Mouse (Mus musculus) forebrain, embryonic 14.5 days (tissue): ENCODE data around the gene Ints4. TPM values are rescaled to one million over a fixed set of nuclear protein-coding genes. Genes with fewer than 3 reads are reported as not detected.

Source experiments
- ATAC-seq: fragments of 200-750 bp; cut with Nextera tagmentation; 2 replicates; pipeline ENCODE4 v1.8.0; 2017; ENCODE audit warnings: mild to moderate bottlenecking, moderate library complexity
- DNase-seq: peaks from one replicate; pipeline ENCODE4 v3.0.0-alpha.2; 2015; ENCODE audit warnings: low spot score
- H3K27ac ChIP-seq: fragments of 300-500 bp; sonication (generic); 2 replicates; pipeline ENCODE4 v1.5.1; 2014; ENCODE audit warnings: low read depth, mild to moderate bottlenecking, control low read depth, low read length, moderate library complexity
- H3K27me3 ChIP-seq: fragments of 300-500 bp; sonication (generic); replicated peaks from 2 replicates; pipeline ENCODE4 v1.6.1; 2014; ENCODE audit warnings: low read length, control low read depth, mixed read lengths; ENCODE audit not compliant: control insufficient read depth, insufficient read depth
- H3K36me3 ChIP-seq: fragments of 300-500 bp; sonication (generic); 2 replicates; pipeline ENCODE4 v1.6.1; 2014; ENCODE audit warnings: low read length, control low read depth; ENCODE audit not compliant: control insufficient read depth, insufficient read depth
- H3K4me1 ChIP-seq: fragments of 300-500 bp; sonication (generic); 2 replicates; pipeline ENCODE4 v1.6.1; 2014; ENCODE audit warnings: antibody characterized with exemption, low read length, control low read depth; ENCODE audit not compliant: control insufficient read depth, insufficient read depth
- H3K4me2 ChIP-seq: fragments of 300-500 bp; sonication (generic); 2 replicates; pipeline ENCODE4 v1.6.1; 2014; ENCODE audit warnings: mild to moderate bottlenecking, control low read depth, low read length
- H3K4me3 ChIP-seq: fragments of 300-500 bp; sonication (generic); 2 replicates; pipeline ENCODE4 v1.5.1; 2014; ENCODE audit warnings: low read depth, low read length, control low read depth
- H3K9ac ChIP-seq: fragments of 300-500 bp; sonication (generic); 2 replicates; pipeline ENCODE4 v1.6.1; 2014; ENCODE audit warnings: mild to moderate bottlenecking, low read length, control low read depth, moderate library complexity
- H3K9me3 ChIP-seq: fragments of 300-500 bp; sonication (generic); replicated peaks from 2 replicates; pipeline ENCODE4 v1.6.1; 2016; ENCODE audit warnings: low read length, control low read depth, mixed read lengths; ENCODE audit not compliant: control insufficient read depth
- WGBS: fragments of 180-500 bp; shearing (Covaris S2); extraction: QIAGEN DNeasy Blood & Tissue Kit; methylation state at CpG from one replicate; pipeline ENCODE4 v1.1.7; 2014; 5-methylcytosine and 5-hydroxymethylcytosine counted together
- polyA plus RNA-seq: library from polyadenylated mRNA; unstranded; fragments of >200 nt; fragmentation: Nextera tagmentation; extraction: Ambion mirVana; gene quantifications from 2 replicates; pipeline ENCODE4 v1.2.1, GENCODE M21; 2014

The Ints4 gene
- polyA plus RNA-seq, 1 experiment from 2014 or later = 65.2 TPM

DNA sequence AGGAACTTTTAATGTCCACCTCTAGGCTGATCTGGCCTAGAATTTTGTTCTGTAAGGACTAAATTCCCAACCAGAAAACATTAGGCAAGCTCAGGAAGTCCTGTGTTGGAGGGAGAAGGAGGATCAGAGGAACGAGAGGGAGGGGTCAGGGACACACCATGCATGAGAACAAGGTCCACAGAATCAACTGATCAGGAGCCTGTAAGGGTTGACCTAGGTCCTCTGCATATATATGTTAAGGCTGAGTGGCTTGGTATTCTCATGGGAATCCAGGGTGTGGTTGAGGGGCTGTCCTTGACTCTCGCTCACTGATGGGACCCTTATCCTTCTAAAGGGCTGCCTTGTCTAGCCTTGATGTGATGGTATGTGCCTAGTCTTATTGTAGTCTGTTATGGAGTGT, 82.8 kb downstream of the Ints4 start:
- Histone ChIP-seq H3K9ac (no peak overlapping the region), H3K4me3 (no peak overlapping the region), H3K4me2 (no peak overlapping the region), H3K27me3 (no peaks in the 10 kb centered on the region), H3K4me1 (no peaks in the 10 kb centered on the region), H3K9me3 (no peaks in the 10 kb centered on the region), H3K27ac (no peak overlapping the region), H3K36me3 (no peaks in the 10 kb centered on the region)
- WGBS = 95% methylated on average over 2 of the region's 2 CpGs
- ATAC-seq (no peak), DNase-seq (no peak)

DNA sequence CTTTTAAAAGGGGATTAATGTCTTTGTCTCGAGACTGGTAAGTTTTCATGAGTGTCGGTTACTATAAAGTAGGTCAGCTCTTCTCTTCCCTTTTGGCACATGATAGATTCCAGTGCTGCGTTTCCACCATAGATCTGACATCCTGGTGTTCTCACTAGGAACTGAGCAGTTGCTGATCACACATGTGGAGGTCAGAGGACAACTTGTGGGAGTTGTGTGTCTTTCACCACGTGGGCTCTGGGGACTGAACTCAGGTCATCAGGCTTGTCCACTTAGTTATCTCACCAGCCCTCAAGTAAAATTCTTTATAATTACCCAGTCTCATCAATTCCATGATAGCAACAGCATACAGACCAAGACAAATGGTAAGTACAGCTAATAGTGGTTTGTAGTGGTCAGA, 88.6 kb downstream of the Ints4 start:
- no peak for ATAC-seq
- no peak overlapping the region for H3K4me2 ChIP-seq
- no peaks in the 10 kb centered on the region for H3K4me1 ChIP-seq
- no peaks in the 10 kb centered on the region for H3K27me3 ChIP-seq
- 83% methylated on average over 4 of the region's 4 CpGs for WGBS
- no peak overlapping the region for H3K27ac ChIP-seq
- no peak overlapping the region for H3K9ac ChIP-seq
- H3K9me3 ChIP-seq = no peaks in the 10 kb centered on the region
- DNase-seq = no peak
- H3K36me3 ChIP-seq = no peaks in the 10 kb centered on the region
- H3K4me3 ChIP-seq = no peak overlapping the region

DNA sequence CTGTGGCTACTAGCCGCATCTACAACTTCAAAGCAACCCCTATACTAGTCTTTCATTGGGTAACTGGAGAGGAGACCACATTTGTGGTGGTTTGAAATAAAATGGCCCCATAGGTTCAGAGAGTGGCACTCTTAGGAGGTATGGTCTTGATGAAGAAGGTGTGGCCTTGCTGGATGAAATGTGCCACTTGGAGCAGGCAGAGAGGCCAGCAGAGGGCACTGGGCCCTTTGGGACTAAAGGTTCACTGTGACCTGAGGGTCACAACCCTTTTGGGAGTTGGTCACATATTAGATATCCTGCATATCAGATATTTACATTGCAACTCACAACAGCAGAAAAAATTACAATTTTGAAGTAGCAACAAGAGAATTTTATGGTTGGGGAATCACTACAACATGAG, 89.6 kb downstream of the Ints4 start:
- Histone ChIP-seq H3K4me2 (no peak overlapping the region), H3K36me3 (0 out of 2 replicates have a peak, but pooled peaks cover 5% of the 10 kb centered on the region), H3K27ac (no peak overlapping the region), H3K4me3 (no peak overlapping the region), H3K4me1 (no peaks in the 10 kb centered on the region), H3K9ac (no peak overlapping the region), H3K9me3 (no peaks in the 10 kb centered on the region), H3K27me3 (no peaks in the 10 kb centered on the region)
- ATAC-seq (no peak), DNase-seq (no peak)
- WGBS = 85% methylated on average over 1 of the region's 1 CpGs

DNA sequence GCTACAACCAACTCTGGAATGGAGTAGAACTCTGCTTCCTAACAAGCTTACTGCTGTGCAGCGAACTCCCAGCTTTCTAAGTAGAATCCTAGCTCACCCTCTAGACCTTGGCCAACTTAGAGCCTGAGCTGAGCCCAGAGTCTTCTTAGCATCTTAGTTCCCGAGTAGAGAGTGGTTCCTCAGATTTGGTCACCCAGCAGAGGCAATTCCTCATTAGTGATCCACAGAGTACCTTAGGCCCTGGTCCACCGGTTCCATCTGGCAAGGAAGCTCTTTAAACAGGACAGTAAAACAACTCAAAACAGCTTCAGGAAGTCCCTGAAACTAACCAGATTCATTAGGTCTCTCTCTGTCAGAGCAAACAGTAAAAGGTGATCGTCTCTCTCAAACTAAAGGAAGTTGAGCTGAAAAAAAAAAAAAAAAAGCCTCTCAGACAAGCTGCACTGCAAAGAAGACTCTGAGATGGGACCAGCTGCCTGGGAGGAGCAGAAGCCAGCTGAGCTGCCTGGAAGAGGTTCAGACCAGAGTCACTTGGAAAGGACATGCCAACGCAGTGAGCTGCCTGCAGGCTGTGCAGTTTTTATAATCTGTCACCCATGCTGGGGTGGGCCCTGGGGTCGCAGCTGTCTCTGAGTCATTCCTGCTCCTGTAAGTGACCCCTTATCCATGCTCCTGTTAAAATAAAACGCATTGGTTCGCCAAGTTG, 97.8 kb downstream of the Ints4 start:
- DNase-seq = peak; percentile 52
- Histone ChIP-seq H3K27ac (no peak overlapping the region), H3K9ac (peak overlapping the region; percentile 99)

DNA sequence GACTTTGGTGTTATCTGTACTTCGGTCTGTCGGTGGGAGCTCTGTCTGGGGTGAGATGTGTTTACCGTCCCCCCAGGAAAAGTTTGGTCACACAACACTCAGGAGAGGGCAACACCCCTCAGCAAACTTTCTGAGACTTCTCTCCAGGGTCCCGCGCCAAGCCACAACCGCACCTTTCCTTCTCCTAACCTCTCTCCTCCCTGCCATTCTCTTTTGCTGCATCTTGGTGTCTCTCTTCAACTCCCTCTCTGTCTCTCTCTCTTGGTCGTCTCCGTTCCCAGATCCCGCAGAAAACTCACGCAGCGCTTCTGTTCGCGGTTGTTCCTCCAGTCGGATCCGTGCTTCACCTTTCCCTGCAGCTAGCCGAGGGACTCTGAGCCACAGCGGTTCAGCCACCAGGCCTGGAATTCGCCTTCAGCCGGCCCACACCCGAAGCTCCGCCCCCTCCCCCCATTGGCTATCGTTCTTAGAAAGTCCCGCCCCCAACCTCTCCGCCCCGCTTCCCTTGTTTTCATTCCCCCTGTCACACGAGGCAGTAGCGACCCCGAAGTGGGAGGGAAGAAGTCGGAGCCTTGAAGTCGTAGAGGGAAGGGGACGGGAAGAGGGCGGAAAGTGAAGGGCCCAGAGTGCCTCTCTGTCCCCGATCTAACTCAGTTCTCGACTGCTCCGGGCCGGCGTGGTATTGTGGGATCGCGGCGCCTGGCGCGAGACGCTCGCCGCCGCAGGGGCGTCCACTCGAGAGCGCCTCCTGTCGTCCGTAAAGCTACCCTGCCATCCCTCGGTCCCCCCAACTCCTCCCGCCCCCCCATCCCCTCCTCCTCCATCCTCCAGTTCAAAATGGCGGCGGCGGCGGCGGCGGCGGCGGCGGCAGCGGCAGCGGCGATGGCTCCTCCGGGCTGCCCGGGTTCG, 98.6 kb downstream of the Ints4 start, which contains the start of the genes Aamdc and Rsf1:
Gene Aamdc, minus strand, starts transcription at position 431 of the 909 bp plus-strand sequence.
Gene Rsf1, plus strand, starts transcription at position 823 of the 909 bp plus-strand sequence.
- peak within 1 kb of the TSS; percentile 99 for H3K9ac ChIP-seq
- no peaks in the 10 kb centered on the region for H3K27me3 ChIP-seq
- 2% methylated on average over 55 of the region's 68 CpGs for WGBS
- ATAC-seq = peak; percentile 96
- no peaks in the 10 kb centered on the region for H3K9me3 ChIP-seq
- peak; percentile 99 for DNase-seq
- 0 out of 2 replicates have a peak, but pooled peaks cover 5% of the 10 kb centered on the region for H3K36me3 ChIP-seq
- H3K27ac ChIP-seq = peak within 1 kb of the TSS; percentile 98
- H3K4me1 ChIP-seq = peaks cover 11% of the 10 kb centered on the region
- peak within 1 kb of the TSS; percentile 99 for H3K4me3 ChIP-seq
- peak within 1 kb of the TSS; percentile 73 for H3K4me2 ChIP-seq

More for the DNA sequence above, 97.8 kb downstream of the Ints4 start:
- Histone ChIP-seq H3K4me3 (peak overlapping the region; percentile 99), H3K36me3 (0 out of 2 replicates have a peak, but pooled peaks cover 5% of the 10 kb centered on the region), H3K27me3 (no peaks in the 10 kb centered on the region), H3K9me3 (no peaks in the 10 kb centered on the region), H3K4me2 (peak overlapping the region; percentile 73), H3K4me1 (peaks cover 11% of the 10 kb centered on the region)
- 28% methylated on average over 8 of the region's 8 CpGs for WGBS
- no peak for ATAC-seq

DNA sequence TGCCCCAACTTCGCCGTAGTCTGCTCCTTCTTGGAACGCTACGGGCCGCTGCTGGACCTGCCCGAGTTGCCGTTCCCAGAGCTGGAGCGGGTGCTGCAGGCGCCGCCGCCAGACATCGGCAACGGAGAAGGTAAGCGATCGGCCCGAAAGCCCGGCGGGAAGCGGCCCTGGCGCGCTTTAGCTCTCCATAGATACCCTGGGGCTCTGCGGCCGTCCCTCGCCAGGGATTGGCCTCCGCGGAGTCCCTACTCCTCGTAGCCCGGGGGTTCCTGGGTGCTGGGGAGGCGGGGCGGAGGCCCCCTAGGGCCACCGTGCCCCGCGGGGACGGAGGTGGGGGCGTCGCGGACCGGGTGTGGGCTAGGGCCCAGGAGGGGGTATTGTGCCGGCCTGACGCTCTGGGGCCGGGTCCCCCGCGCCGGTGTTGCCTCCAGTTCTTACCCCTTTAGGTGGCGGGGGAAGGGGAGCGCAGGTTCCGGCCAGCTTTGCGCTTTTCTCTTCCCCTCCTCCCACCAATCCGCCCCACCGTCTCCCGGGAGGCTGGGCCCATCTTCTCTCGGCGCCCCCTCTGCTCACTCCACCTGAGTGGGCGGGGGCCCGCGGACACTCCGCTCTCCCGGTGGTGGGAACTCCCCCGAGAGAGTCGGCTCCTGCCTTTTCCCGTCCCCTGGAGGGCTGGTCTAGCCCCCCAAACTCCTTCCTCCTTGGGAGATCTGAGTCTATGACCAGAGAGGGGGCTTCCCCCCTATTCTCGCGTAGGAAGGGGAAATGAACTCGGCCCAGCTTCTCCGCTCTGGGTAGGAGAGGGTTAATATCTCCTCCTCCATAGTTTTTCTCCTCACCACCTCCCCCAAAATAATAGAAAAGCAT, 99.5 kb downstream of the Ints4 start:
- Histone ChIP-seq H3K27me3 (no peaks in the 10 kb centered on the region), H3K9me3 (no peaks in the 10 kb centered on the region), H3K4me2 (peak overlapping the region; percentile 73), H3K9ac (peak overlapping the region; percentile 99), H3K4me1 (peaks cover 11% of the 10 kb centered on the region), H3K36me3 (0 out of 2 replicates have a peak, but pooled peaks cover 2% of the 10 kb centered on the region), H3K4me3 (peak overlapping the region; percentile 99), H3K27ac (peak overlapping the region; percentile 98)
- peak; percentile 51 for ATAC-seq
- WGBS = under 1% methylated on average over 46 of the region's 65 CpGs
- DNase-seq = no peak

DNA sequence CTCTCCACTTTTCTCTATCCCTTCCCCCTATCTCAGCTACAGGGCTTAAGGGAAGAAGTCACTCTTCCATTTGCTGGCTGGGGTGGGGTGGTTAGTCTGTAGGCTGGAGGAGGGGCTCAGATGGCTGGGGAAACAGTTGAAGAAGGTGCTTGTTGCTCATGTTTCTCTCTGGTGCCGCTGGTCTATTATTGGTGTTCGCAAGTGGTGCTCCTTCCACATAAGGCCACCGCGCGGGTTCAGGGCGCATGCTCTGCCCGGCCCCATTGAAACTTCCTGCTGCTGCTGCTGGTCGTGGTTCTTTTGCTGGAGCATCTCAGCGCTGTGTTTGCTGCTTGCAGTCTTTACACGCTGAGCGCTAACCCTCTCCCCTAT, 100.1 kb downstream of the Ints4 start:
- peak overlapping the region; percentile 99 for H3K4me3 ChIP-seq
- no peaks in the 10 kb centered on the region for H3K27me3 ChIP-seq
- H3K9ac ChIP-seq = peak overlapping the region; percentile 99
- 0% methylated on average over 11 of the region's 11 CpGs for WGBS
- H3K4me1 ChIP-seq = peaks cover 11% of the 10 kb centered on the region
- peak overlapping the region; percentile 73 for H3K4me2 ChIP-seq
- peak; percentile 88 for DNase-seq
- ATAC-seq = peak; percentile 40
- H3K27ac ChIP-seq = peak overlapping the region; percentile 98
- H3K9me3 ChIP-seq = no peaks in the 10 kb centered on the region
- no peaks in the 10 kb centered on the region for H3K36me3 ChIP-seq

DNA sequence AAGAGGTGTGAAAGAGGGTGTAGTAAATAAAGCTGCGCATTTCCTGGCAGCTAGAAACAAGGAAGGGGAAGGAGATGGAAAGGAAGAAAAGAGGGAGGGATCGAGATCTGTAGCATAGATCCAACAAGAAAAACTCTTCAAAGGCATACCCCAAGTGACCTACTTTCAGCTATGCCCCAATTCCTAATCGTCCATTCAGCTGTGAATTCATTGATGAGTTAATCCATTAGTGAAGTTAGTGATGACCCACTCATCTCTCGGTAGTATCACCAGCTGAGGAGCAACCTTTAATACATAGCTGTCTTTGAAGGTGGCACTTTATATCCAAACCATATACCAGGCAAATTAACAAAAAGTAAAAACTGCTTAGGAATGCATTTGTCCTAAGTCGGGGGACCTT, 107.8 kb downstream of the Ints4 start:
- H3K4me2 ChIP-seq = no peak overlapping the region
- DNase-seq = no peak
- H3K9me3 ChIP-seq = no peaks in the 10 kb centered on the region
- H3K4me1 ChIP-seq = no peaks in the 10 kb centered on the region
- H3K27ac ChIP-seq = no peak overlapping the region
- 0 out of 2 replicates have a peak, but pooled peaks cover 2% of the 10 kb centered on the region for H3K36me3 ChIP-seq
- no peak for ATAC-seq
- no peak overlapping the region for H3K4me3 ChIP-seq
- 74% methylated on average over 5 of the region's 5 CpGs for WGBS
- no peaks in the 10 kb centered on the region for H3K27me3 ChIP-seq
- no peak overlapping the region for H3K9ac ChIP-seq
